Mouse (Mus musculus) cortical plate, adult 2 months (tissue): ENCODE data around the gene Rpl23. TPM values are rescaled to one million over a fixed set of nuclear protein-coding genes. Genes with fewer than 3 reads are reported as not detected.
A peak's percentile ranks its signal among the peaks of the same experiment; 100 is the strongest.

Source experiments
- H3K27ac ChIP-seq: fragments of 200-500 bp; 2 replicates; pipeline ENCODE4 v1.5.1; 2012; ENCODE audit warnings: low read length, control low read depth, inconsistent platforms; ENCODE audit not compliant: insufficient read depth
- H3K4me1 ChIP-seq: fragments of 200-500 bp; 2 replicates; pipeline ENCODE4 v1.6.1; 2011; ENCODE audit warnings: low read length; ENCODE audit not compliant: control insufficient read depth, insufficient read depth
- H3K4me3 ChIP-seq: fragments of 200-500 bp; 2 replicates; pipeline ENCODE4 v1.5.1; 2011; ENCODE audit warnings: mild to moderate bottlenecking, low read length, control low read depth; ENCODE audit not compliant: insufficient read depth
- CTCF ChIP-seq: fragments of 200-500 bp; IDR thresholded peaks from 2 replicates; pipeline ENCODE4 v1.5.1; 2011; ENCODE audit warnings: mild to moderate bottlenecking, control low read depth, low read length; ENCODE audit not compliant: insufficient read depth; ENCODE audit errors: extremely low read depth
- POLR2A ChIP-seq: fragments of 200-500 bp; IDR thresholded peaks from 2 replicates; pipeline ENCODE4 v1.6.1; 2011; ENCODE audit warnings: mild to moderate bottlenecking, low read length, control low read depth; ENCODE audit not compliant: insufficient read depth; ENCODE audit errors: extremely low read depth
- polyA plus RNA-seq: library from polyadenylated mRNA; depleted of rRNA; stranded (reverse); fragments of >200 nt; gene quantifications from 2 replicates; pipeline ENCODE4 v1.2.3, GENCODE M21; 2012; rRNA removed

Gene Rpl23
- 287 and 301 TPM in 2 replicates for polyA plus RNA-seq

GRCm38 (mm10) chr11:97781832-97782563 is at the start of gene Rpl23:
TSS of gene Rpl23 (minus strand) at chr11:97782437.
- peaks cover 2% of the 10 kb centered on the region; the same call in 1 of the 2 replicates for H3K4me1 ChIP-seq
- H3K4me3 ChIP-seq, result peak within 1 kb of the TSS; percentile 74
- H3K27ac ChIP-seq, result peak within 1 kb of the TSS; percentile 68
- TF ChIP-seq POLR2A, result peak; percentile 98
- no peak for TF ChIP-seq CTCF

- Histone ChIP-seq H3K4me3 (no peak overlapping the region), H3K27ac (no peak overlapping the region), H3K4me1 (peaks cover 4% of the 10 kb centered on the region; the same call in 1 of the 2 replicates)
- TF ChIP-seq CTCF, result no peak
- no peak for TF ChIP-seq POLR2A
Measured at GRCm38 (mm10) chr11:97832001-97832400, 49.8 kb upstream of the Rpl23 start.

DNA sequence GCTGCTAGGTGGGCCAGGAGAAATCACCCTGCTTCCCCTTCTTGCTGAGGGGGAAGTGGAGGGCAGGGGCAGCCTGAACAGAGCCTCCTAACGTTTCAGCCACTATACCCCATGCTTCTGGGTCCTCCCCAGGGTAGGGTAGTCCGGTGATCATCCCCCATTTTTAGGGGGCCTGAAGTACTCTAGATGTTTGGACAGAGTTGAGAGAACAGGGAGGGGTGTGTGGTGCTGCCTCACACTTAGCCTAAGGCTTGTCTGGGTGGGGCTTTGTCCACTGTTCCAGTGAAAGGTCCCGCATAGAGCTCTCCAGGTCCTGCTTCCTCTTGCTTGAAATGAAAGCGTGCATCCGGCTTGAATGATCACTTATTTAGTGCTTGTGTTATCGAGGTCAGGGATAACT is 48.3 kb upstream of the Rpl23 start:
- Histone ChIP-seq H3K4me1 (peaks cover 4% of the 10 kb centered on the region; the same call in 1 of the 2 replicates), H3K27ac (no peak overlapping the region), H3K4me3 (no peak overlapping the region)
- TF ChIP-seq POLR2A (no peak), CTCF (no peak)

GRCm38 (mm10) chr11:97829913-97830476 is 47.8 kb upstream of the Rpl23 start:
- H3K4me1 ChIP-seq, result peaks cover 6% of the 10 kb centered on the region; the same call in 1 of the 2 replicates
- no peak overlapping the region for H3K27ac ChIP-seq
- no peak for TF ChIP-seq CTCF
- TF ChIP-seq POLR2A, result no peak

GRCm38 (mm10) chr11:97829365-97829764 is 47.1 kb upstream of the Rpl23 start:
- H3K4me1 ChIP-seq, result peaks cover 8% of the 10 kb centered on the region; the same call in 1 of the 2 replicates
- no peak overlapping the region for H3K4me3 ChIP-seq
- H3K27ac ChIP-seq, result no peak overlapping the region
- TF ChIP-seq POLR2A (no peak), CTCF (no peak)

More at GRCm38 (mm10) chr11:97829913-97830476, 47.8 kb upstream of the Rpl23 start:
- H3K4me3 ChIP-seq, result no peak overlapping the region

DNA sequence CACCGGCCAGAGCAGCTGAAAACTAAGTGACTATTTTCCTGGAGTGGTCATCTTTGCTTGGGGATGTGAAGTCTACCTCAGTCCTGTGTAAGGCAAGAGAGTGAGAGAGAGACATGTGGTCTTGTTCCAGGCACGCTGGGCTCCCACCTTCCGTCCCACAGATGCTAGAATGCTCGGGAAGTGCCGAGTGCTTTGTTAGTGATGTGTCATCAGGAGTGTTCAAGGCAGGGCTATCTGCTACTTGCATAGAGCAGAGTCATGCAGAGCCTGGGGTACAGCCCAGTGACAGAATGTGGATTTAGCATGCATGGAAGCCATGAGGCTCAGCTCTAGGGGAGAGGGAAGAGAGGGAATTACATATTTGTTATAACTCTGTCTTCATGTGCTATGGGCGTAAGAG is 45.4 kb upstream of the Rpl23 start:
- Histone ChIP-seq H3K4me1 (peaks cover 11% of the 10 kb centered on the region; the same call in 1 of the 2 replicates), H3K4me3 (no peak overlapping the region), H3K27ac (no peak overlapping the region)
- TF ChIP-seq CTCF (no peak), POLR2A (no peak)

DNA sequence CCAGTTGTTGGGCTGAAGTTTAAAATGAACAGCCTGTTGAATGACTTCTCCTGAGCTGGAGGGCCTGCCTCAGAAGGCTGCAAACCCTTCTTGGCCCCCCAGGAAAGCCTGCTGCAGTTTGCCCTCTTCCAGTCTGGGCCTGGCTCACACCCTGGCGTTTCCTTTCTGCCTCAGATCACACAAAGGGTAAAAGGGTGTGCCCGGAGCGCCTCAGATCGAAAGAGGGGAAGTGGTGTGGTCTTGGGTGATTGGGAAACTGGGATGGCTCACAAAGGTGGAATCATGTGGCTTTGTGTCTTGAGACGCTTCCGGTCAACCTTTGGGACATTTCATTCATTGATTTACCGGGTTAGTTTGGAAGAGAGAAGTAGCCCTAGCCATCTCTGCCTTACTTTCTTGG is 44.2 kb upstream of the Rpl23 start:
- no peak overlapping the region for H3K4me3 ChIP-seq
- H3K27ac ChIP-seq, result no peak overlapping the region
- TF ChIP-seq POLR2A, result no peak
- no peak for TF ChIP-seq CTCF
- H3K4me1 ChIP-seq, result peaks cover 9% of the 10 kb centered on the region; the same call in 1 of the 2 replicates

- Histone ChIP-seq H3K27ac (no peak overlapping the region), H3K4me3 (no peak overlapping the region), H3K4me1 (peaks cover 9% of the 10 kb centered on the region; the same call in 1 of the 2 replicates)
- TF ChIP-seq CTCF (no peak), POLR2A (no peak)
Measured at GRCm38 (mm10) chr11:97825971-97826370, 43.7 kb upstream of the Rpl23 start.

DNA sequence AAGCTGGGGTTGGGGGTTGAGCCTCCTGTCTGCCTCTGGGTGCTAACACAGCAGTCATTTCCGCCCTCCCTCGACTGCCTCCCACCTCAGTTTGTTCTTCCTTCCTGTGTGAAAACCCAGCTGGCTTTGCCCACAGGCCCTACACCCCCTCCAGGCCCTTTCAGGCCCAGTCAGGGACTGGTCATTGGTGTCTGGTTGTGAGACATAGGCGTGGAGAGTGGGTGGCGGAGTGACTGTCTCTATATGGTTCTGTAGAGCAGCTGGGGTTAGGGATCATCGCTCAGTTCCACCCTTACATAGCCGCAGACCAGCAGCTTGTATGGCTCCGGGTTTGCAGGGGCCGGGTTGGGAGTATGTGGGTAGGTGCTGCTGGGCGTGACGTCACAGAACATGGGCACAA is 43.1 kb upstream of the Rpl23 start:
- peaks cover 9% of the 10 kb centered on the region; the same call in 1 of the 2 replicates for H3K4me1 ChIP-seq
- no peak overlapping the region for H3K4me3 ChIP-seq
- H3K27ac ChIP-seq, result peak overlapping the region; percentile 28
- TF ChIP-seq CTCF, result no peak
- no peak for TF ChIP-seq POLR2A
